Mouse (Mus musculus) liver, embryonic 14.5 days (tissue): Measurements from ENCODE around the gene Clic1. TPM values are rescaled to one million over a fixed set of nuclear protein-coding genes. Genes with fewer than 3 reads are reported as not detected.

ENCODE experiments used
- ATAC-seq: fragments of 200-750 bp; cut with Nextera tagmentation; 2 replicates; pipeline ENCODE4 v1.8.0; 2017; ENCODE audit warnings: moderate number of reproducible peaks, mild to moderate bottlenecking, moderate library complexity; ENCODE audit not compliant: insufficient read depth
- DNase-seq, 3 experiments: peaks; one replicate each; pipeline ENCODE4 v3.0.0-alpha.2; 2012 to 2013; ENCODE audit warnings: low read depth in 3 of 3, low spot score in 3 of 3
- H3K27ac ChIP-seq: fragments of 300-500 bp; sonication (generic); 2 replicates; pipeline ENCODE4 v1.5.1; 2014; ENCODE audit warnings: moderate library complexity, mild to moderate bottlenecking, control low read depth, inconsistent platforms
- H3K27me3 ChIP-seq: fragments of 300-500 bp; sonication (generic); 2 replicates; pipeline ENCODE4 v1.6.1; 2014; ENCODE audit warnings: mild to moderate bottlenecking, low read length, moderate library complexity; ENCODE audit not compliant: control insufficient read depth, insufficient read depth
- H3K36me3 ChIP-seq: fragments of 300-500 bp; sonication (generic); replicated peaks from 2 replicates; pipeline ENCODE4 v1.6.1; 2014; ENCODE audit warnings: low read depth; ENCODE audit not compliant: control insufficient read depth, insufficient read depth
- H3K4me1 ChIP-seq, 2 experiments: fragments of 200-500 bp in 1 of 2; fragments of 300-500 bp in 1 of 2; sonication (generic) in 1 of 2; replicated peaks; 2 replicates each; pipeline ENCODE4 v1.6.1; 2012 to 2014; ENCODE audit warnings: antibody characterized with exemption in 1 of 2, inconsistent platforms in 1 of 2, low read length in 1 of 2; ENCODE audit not compliant: control insufficient read depth in 2 of 2, insufficient read depth in 2 of 2
- H3K4me2 ChIP-seq: fragments of 300-500 bp; sonication (generic); 2 replicates; pipeline ENCODE4 v1.6.1; 2014; ENCODE audit warnings: low read depth, mild to moderate bottlenecking, control low read depth, moderate library complexity
- H3K4me3 ChIP-seq, 2 experiments: fragments of 200-500 bp in 1 of 2; fragments of 300-500 bp in 1 of 2; sonication (generic) in 1 of 2; 2 replicates each; pipeline ENCODE4 v1.5.1; 2012 to 2014; ENCODE audit warnings: low read depth in 2 of 2, low read length in 2 of 2, mild to moderate bottlenecking in 2 of 2, control low read depth in 1 of 2, inconsistent platforms in 1 of 2, moderate library complexity in 1 of 2; ENCODE audit not compliant: insufficient read depth in 1 of 2
- H3K9ac ChIP-seq: fragments of 300-500 bp; sonication (generic); replicated peaks from 2 replicates; pipeline ENCODE4 v1.6.1; 2014; ENCODE audit warnings: mild to moderate bottlenecking, control low read depth, moderate library complexity
- H3K9me3 ChIP-seq: fragments of 300-500 bp; sonication (generic); 2 replicates; pipeline ENCODE4 v1.6.1; 2016; ENCODE audit warnings: low read length, mixed read lengths; ENCODE audit not compliant: control insufficient read depth
- CTCF ChIP-seq: IDR thresholded peaks from 2 replicates; pipeline ENCODE4 v1.5.1; 2016; ENCODE audit warnings: antibody characterized with exemption, low read depth, control low read depth
- EP300 ChIP-seq: IDR thresholded peaks from 2 replicates; pipeline ENCODE4 v1.6.1; 2016; ENCODE audit warnings: antibody characterized with exemption, low read depth
- WGBS: fragments of 180-500 bp; shearing (Covaris S2); extraction: QIAGEN DNeasy Blood & Tissue Kit; methylation state at CpG from one replicate; pipeline ENCODE4 v1.1.7; 2014; ENCODE audit not compliant: insufficient replicate concordance; 5-methylcytosine and 5-hydroxymethylcytosine counted together
- polyA plus RNA-seq, 2 experiments: library from polyadenylated mRNA; depleted of rRNA in 1 of 2; stranded (reverse) in 1 of 2; unstranded in 1 of 2; fragments of >200 nt; fragmentation: Nextera tagmentation in 1 of 2; extraction: Ambion mirVana in 1 of 2; gene quantifications; 2 replicates each; pipeline versions ENCODE4 v1.2.1 to v1.2.3; 2012 to 2014

The Clic1 gene
- polyA plus RNA-seq, 2 experiments: 38.1 to 78.0 TPM

GRCm38 (mm10) chr17:35085208-35085865 lies 35.6 kb downstream of the Clic1 start, which contains the start of gene Ly6g6f:
Gene Ly6g6f (minus strand): TSS chr17:35085610.
- no peak within 1 kb of the TSS for H3K4me2 ChIP-seq
- 44% methylated on average over 7 of the region's 7 CpGs for WGBS
- H3K9me3 ChIP-seq: no peaks in the 10 kb centered on the region
- no peaks in the 10 kb centered on the region for H3K27me3 ChIP-seq
- H3K27ac ChIP-seq: no peak within 1 kb of the TSS
- no peaks in the 10 kb centered on the region for H3K36me3 ChIP-seq
- no peak for TF ChIP-seq EP300
- TF ChIP-seq CTCF: no peak
- peak within 1 kb of the TSS in 1 of 2 experiments; percentile 14; a peak in 1 of 4 replicates for H3K4me3 ChIP-seq
- no peak for ATAC-seq
- peaks cover 15 to 20% of the 10 kb centered on the region in 2 experiments for H3K4me1 ChIP-seq
- DNase-seq: no peak
- no peak within 1 kb of the TSS for H3K9ac ChIP-seq

- peaks cover 15 to 18% of the 10 kb centered on the region in 2 experiments for H3K4me1 ChIP-seq
- ATAC-seq: no peak
- peaks cover 6% of the 10 kb centered on the region; the same call in 1 of the 2 replicates for H3K36me3 ChIP-seq
- WGBS: 34% methylated on average over 2 of the region's 2 CpGs
- no peak for DNase-seq
- no peaks in the 10 kb centered on the region for H3K9me3 ChIP-seq
- H3K27me3 ChIP-seq: no peaks in the 10 kb centered on the region
- H3K4me2 ChIP-seq: no peak overlapping the region
- H3K4me3 ChIP-seq: no peak overlapping the region
- no peak for TF ChIP-seq EP300
- TF ChIP-seq CTCF: peak; percentile 39
- no peak overlapping the region for H3K27ac ChIP-seq
- no peak overlapping the region for H3K9ac ChIP-seq
Observed at GRCm38 (mm10) chr17:35088151-35088550, 38.4 kb downstream of the Clic1 start.

- TF ChIP-seq CTCF (peak; percentile 22), EP300 (no peak)
- Histone ChIP-seq H3K4me3 (peak within 1 kb of the TSS; percentile 66 to 70), H3K36me3 (peaks cover 6% of the 10 kb centered on the region; the same call in 1 of the 2 replicates), H3K9me3 (no peaks in the 10 kb centered on the region), H3K9ac (peak within 1 kb of the TSS; percentile 86), H3K4me1 (peaks cover 15 to 18% of the 10 kb centered on the region in 2 experiments), H3K4me2 (peak within 1 kb of the TSS; percentile 96), H3K27me3 (no peaks in the 10 kb centered on the region), H3K27ac (peak within 1 kb of the TSS; percentile 75)
- DNase-seq (peak; percentile 82 to 87 (median 83)), ATAC-seq (peak; percentile 97)
- 3% methylated on average over 60 of the region's 67 CpGs for WGBS
Observed at GRCm38 (mm10) chr17:35088825-35089644, 39.3 kb downstream of the Clic1 start, which contains the start of gene Abhd16a. Gene Abhd16a (plus strand): TSS chr17:35089263.

- TF ChIP-seq CTCF (no peak), EP300 (peak; percentile 74)
- H3K27ac ChIP-seq: peak overlapping the region; percentile 75
- peak overlapping the region; percentile 86 for H3K9ac ChIP-seq
- DNase-seq: peak; percentile 64 to 69 (median 65)
- 52% methylated on average over 8 of the region's 8 CpGs for WGBS
- peaks cover 14% of the 10 kb centered on the region in 2 experiments for H3K4me1 ChIP-seq
- H3K9me3 ChIP-seq: no peaks in the 10 kb centered on the region
- H3K27me3 ChIP-seq: no peaks in the 10 kb centered on the region
- peaks cover 14% of the 10 kb centered on the region for H3K36me3 ChIP-seq
- H3K4me2 ChIP-seq: peak overlapping the region; percentile 96
- H3K4me3 ChIP-seq: peak overlapping the region; percentile 66 to 70
- ATAC-seq: peak; percentile 48
Observed at GRCm38 (mm10) chr17:35090166-35090932, 40.6 kb downstream of the Clic1 start.
